In the genomic region with DNA sequence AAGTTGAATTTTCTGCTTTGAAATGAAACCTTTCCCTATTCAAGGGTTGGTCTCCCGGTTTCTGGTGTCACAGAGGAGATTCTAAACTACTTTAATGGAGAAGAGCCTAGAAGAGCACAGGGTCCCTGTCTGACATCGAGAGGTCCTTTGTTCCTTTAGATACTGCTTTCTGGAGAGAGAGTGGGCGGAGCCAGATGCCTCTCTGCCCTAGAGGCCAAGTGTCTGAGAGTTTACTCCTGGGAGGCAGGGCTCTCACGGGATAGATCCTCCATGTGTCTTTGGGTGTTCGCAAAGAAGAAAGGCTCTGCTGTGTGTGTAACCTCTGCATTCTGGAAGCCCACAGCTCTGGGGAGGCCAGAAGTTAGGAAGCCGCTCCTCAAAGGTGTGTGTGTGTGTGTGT, we compare ENCODE assay signal across 21 mouse cellular contexts.
A peak's percentile ranks its signal among the peaks of the same experiment; 100 is the strongest.
DNase-seq lines count a peak whose midpoint lies in the region; ATAC-seq and TF ChIP-seq lines count a peak whose summit lies in the region.
"Had no signal": no experiment of that assay in that cellular context is flagged by ENCODE, and none has a peak within 500 bp of the region (broad histone marks: within the 10 kb centered on the region; RNA-seq: fewer than 3 reads in every experiment).

No protein-coding gene starts in this region.

- no peak overlapping the region for H3K9ac ChIP-seq in hindbrain, postnatal 0 days (replicated peaks; ENCODE audit: low read length)
- H3K9ac ChIP-seq in hindbrain, embryonic 12.5 days, result no peak overlapping the region
- no peak overlapping the region for H3K9ac ChIP-seq in forebrain, embryonic 16.5 days (replicated peaks; ENCODE audit: low read depth, low read length)
- H3K9ac ChIP-seq: embryonic facial prominence, embryonic 13.5 days; limb, embryonic 13.5 days; liver, embryonic 12.5 days had no signal

- H3K4me2 ChIP-seq in hindbrain, postnatal 0 days (ENCODE audit: low read depth, low read length), result no peak overlapping the region
- no peak overlapping the region for H3K4me2 ChIP-seq in hindbrain, embryonic 12.5 days (replicated peaks)
- H3K4me2 ChIP-seq in forebrain, embryonic 16.5 days (ENCODE audit: low read length), result no peak overlapping the region
- H3K4me2 ChIP-seq: embryonic facial prominence, embryonic 13.5 days; heart, embryonic 11.5 days; limb, embryonic 13.5 days; liver, embryonic 12.5 days; midbrain, embryonic 13.5 days had no signal

- H3K36me3 ChIP-seq in hindbrain, postnatal 0 days (ENCODE audit: insufficient read depth, low read length), result peaks cover 15% of the 10 kb centered on the region
- H3K36me3 ChIP-seq in hindbrain, embryonic 12.5 days, result peaks cover 13% of the 10 kb centered on the region
- H3K36me3 ChIP-seq in forebrain, embryonic 16.5 days (ENCODE audit: control insufficient read depth, insufficient read depth), result peaks cover 7% of the 10 kb centered on the region

- ATAC-seq in hindbrain, postnatal 0 days, result no peak
- ATAC-seq in hindbrain, embryonic 12.5 days (ENCODE audit: low FRiP score), result no peak
- no peak for ATAC-seq in forebrain, embryonic 16.5 days
- ATAC-seq: liver, embryonic 12.5 days had no signal

- WGBS in hindbrain, postnatal 0 days, result 56% methylated on average over 6 of the region's 6 CpGs
- 53% methylated on average over 6 of the region's 6 CpGs for WGBS in hindbrain, embryonic 12.5 days
- WGBS in forebrain, embryonic 16.5 days, result 47% methylated on average over 6 of the region's 6 CpGs

- 0 out of 2 replicates have a peak, but pooled peaks cover 3% of the 10 kb centered on the region for H3K4me1 ChIP-seq in hindbrain, postnatal 0 days (ENCODE audit: insufficient read depth, low read length)
- 0 out of 2 replicates have a peak, but pooled peaks cover 8% of the 10 kb centered on the region for H3K4me1 ChIP-seq in hindbrain, embryonic 12.5 days
- peaks cover 16% of the 10 kb centered on the region for H3K4me1 ChIP-seq in forebrain, embryonic 16.5 days (replicated peaks; ENCODE audit: control insufficient read depth, insufficient read depth, low read length)
- H3K4me1 ChIP-seq: midbrain, embryonic 13.5 days had no signal

- no peaks in the 10 kb centered on the region for H3K9me3 ChIP-seq in hindbrain, postnatal 0 days (ENCODE audit: low read length)
- no peaks in the 10 kb centered on the region for H3K9me3 ChIP-seq in hindbrain, embryonic 12.5 days (replicated peaks)
- no peaks in the 10 kb centered on the region for H3K9me3 ChIP-seq in forebrain, embryonic 16.5 days (ENCODE audit: control insufficient read depth, low read length)
- H3K9me3 ChIP-seq: embryonic facial prominence, embryonic 13.5 days; limb, embryonic 13.5 days; liver, embryonic 12.5 days; midbrain, embryonic 13.5 days had no signal

- H3K4me3 ChIP-seq in hindbrain, postnatal 0 days (ENCODE audit: low read length), result no peak overlapping the region
- no peak overlapping the region for H3K4me3 ChIP-seq in hindbrain, embryonic 12.5 days
- H3K4me3 ChIP-seq in forebrain, embryonic 16.5 days (replicated peaks; ENCODE audit: low read length), result no peak overlapping the region
- H3K4me3 ChIP-seq: embryonic facial prominence, embryonic 13.5 days; left cerebral cortex, adult 2 months; limb, embryonic 13.5 days; liver, embryonic 12.5 days; midbrain, embryonic 13.5 days had no signal

- H3K27me3 ChIP-seq in hindbrain, postnatal 0 days (ENCODE audit: insufficient read depth, low read length), result no peaks in the 10 kb centered on the region
- no peaks in the 10 kb centered on the region for H3K27me3 ChIP-seq in hindbrain, embryonic 12.5 days
- H3K27me3 ChIP-seq in forebrain, embryonic 16.5 days (replicated peaks; ENCODE audit: control insufficient read depth, insufficient read depth, low read length), result no peaks in the 10 kb centered on the region
- H3K27me3 ChIP-seq: embryonic facial prominence, embryonic 13.5 days; limb, embryonic 13.5 days; midbrain, embryonic 13.5 days had no signal

- no peak for TF ChIP-seq CTCF in hindbrain, postnatal 0 days (IDR thresholded peaks at IDR 0.05; ENCODE audit: low read depth)

- H3K27ac ChIP-seq in hindbrain, postnatal 0 days, result peak overlapping the region; percentile 38; the same call in 1 of the 2 replicates
- H3K27ac ChIP-seq in hindbrain, embryonic 12.5 days, result no peak overlapping the region
- H3K27ac ChIP-seq in forebrain, embryonic 16.5 days (ENCODE audit: low read length), result peak overlapping the region; percentile 66
- H3K27ac ChIP-seq: embryonic facial prominence, embryonic 13.5 days; left cerebral cortex, adult 2 months; limb, embryonic 13.5 days; liver, embryonic 12.5 days; midbrain, embryonic 13.5 days had no signal

- peak; percentile 33 for DNase-seq in embryo, embryonic 10 days (ENCODE audit: low spot score)
- DNase-seq in embryo, embryonic 10.5 days (ENCODE audit: low spot score), result no peak
- no peak for DNase-seq in hindbrain, postnatal 0 days (ENCODE audit: low spot score)
- DNase-seq in testis, postnatal 10 days (ENCODE audit: low spot score), result peak; percentile 61
- no peak for DNase-seq in testis, postnatal 14 days (ENCODE audit: low spot score)
- DNase-seq in right cerebral cortex, postnatal 14 days, result no peak
- DNase-seq: cerebellum, adult 8-10 months; cerebellum, postnatal 36 days; kidney, adult 18-20 months; lung, adult 18-20 months; lung, postnatal 10 days; thymus, adult 18-20 months; thymus, postnatal 36 days had no signal

Comparison
In these comparisons a context has a peak if more than half of its experiments do, and no peak if none do; other contexts are left out.
1. DNase-seq: peak in embryo, embryonic 10 days (single experiment) and testis, postnatal 10 days (single experiment); none in embryo, embryonic 10.5 days (single experiment), hindbrain, postnatal 0 days (single experiment), testis, postnatal 14 days (single experiment) and right cerebral cortex, postnatal 14 days (single experiment).